Mouse (Mus musculus) brown adipose tissue, adult 24 weeks (tissue): ENCODE data around the gene Tmem189. TPM values are rescaled to one million over a fixed set of nuclear protein-coding genes. Genes with fewer than 3 reads are reported as not detected.

Experiments
- H3K27ac ChIP-seq: fragments of 200-500 bp; replicated peaks from 2 replicates; pipeline ENCODE4 v1.5.1; 2012; ENCODE audit warnings: low read depth, mild to moderate bottlenecking, low read length
- H3K4me1 ChIP-seq: fragments of 200-500 bp; 2 replicates; pipeline ENCODE4 v1.6.1; 2012; ENCODE audit warnings: low read length, mixed read lengths; ENCODE audit not compliant: control insufficient read depth, insufficient read depth, insufficient read length
- H3K4me3 ChIP-seq: fragments of 200-500 bp; 2 replicates; pipeline ENCODE4 v1.5.1; 2012; ENCODE audit warnings: low read depth, mild to moderate bottlenecking, low read length, moderate library complexity; ENCODE audit not compliant: insufficient read depth
- polyA plus RNA-seq: library from polyadenylated mRNA; stranded (reverse); fragments of >200 nt; gene quantifications from 2 replicates; pipeline ENCODE4 v1.2.4, GENCODE M21; 2012; ENCODE audit not compliant: missing spikeins, insufficient read depth, insufficient read length

The Tmem189 gene
- polyA plus RNA-seq, 1 experiment = 19.3 TPM

DNA sequence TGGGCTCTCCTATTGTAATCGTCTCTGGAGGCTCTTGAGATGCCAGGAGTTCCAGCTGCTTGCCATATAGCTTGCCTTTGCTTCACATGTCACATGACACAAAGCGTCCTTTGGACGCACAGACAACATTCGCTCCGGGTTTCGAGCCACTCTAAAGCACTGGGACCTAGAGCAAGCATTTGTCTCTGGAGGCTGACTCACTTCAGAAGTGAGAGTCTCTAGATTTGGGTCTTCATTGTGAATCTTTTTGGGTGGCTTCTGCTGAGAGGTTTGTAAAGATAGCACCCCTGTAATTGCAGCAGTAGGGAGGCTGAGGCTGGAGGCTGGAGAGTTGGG is 56.1 kb downstream of the Tmem189 start:
- H3K4me3 ChIP-seq = no peak overlapping the region
- peaks cover 23% of the 10 kb centered on the region for H3K4me1 ChIP-seq
- H3K27ac ChIP-seq = 0 out of 2 replicates have a peak overlapping the region, but pooled peaks have one; percentile 6

DNA sequence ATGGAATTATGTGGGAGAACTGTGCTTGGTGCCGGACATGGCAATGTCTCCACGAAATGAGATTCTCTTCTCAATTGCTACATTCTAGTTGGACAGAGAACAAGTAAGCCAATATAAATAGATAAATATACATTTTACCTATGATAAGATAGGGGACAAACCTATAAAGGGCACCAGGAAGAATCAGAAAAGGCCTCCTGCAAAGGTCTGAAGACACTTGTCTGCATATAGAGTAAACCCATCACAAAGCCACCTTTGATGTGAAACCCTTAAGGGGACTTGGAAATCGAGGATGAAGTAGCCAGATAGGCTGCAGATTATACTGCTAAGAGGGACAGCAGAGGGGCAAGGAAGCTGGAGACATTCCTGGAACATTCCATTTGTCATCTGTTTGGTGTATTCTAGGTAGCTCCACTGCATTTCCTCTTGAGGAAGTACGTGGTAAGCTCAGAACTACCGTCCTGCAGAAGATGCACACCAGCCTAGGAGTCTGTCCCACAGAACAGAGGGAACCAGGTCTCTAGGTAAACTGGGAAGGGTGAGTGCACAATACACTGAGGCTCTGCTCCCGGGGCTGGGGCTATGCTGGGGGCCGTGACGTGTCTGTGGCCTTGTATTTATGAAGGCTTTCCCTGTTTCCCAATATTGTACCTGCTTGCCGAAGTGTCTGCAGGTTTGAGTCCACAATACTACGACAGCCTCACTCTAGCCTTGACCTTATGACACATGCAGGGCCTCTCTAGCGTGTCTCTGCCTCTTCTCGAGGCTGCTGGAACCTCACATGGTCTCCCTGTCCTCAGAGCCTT is 56.7 kb downstream of the Tmem189 start:
- Histone ChIP-seq H3K4me1 (peaks cover 23% of the 10 kb centered on the region), H3K27ac (peak overlapping the region; percentile 90), H3K4me3 (peak overlapping the region; percentile 69)

- peaks cover 23% of the 10 kb centered on the region for H3K4me1 ChIP-seq
Observed at GRCm38 (mm10) chr2:167631591-167632448, 57.8 kb downstream of the Tmem189 start, which contains the start of gene Ube2v1. Ube2v1 (minus strand) TSS chr2:167632095.

GRCm38 (mm10) chr2:167631181-167631590 is 58.4 kb downstream of the Tmem189 start:
- H3K27ac ChIP-seq = peak overlapping the region; percentile 35; the same call in 1 of the 2 replicates

More at GRCm38 (mm10) chr2:167631591-167632448, 57.8 kb downstream of the Tmem189 start, which contains the start of gene Ube2v1:
- Histone ChIP-seq H3K4me3 (peak within 1 kb of the TSS; percentile 80), H3K27ac (peak within 1 kb of the TSS; percentile 94)

GRCm38 (mm10) chr2:167630421-167630820 is 59.2 kb downstream of the Tmem189 start:
- Histone ChIP-seq H3K4me3 (peak overlapping the region; percentile 80), H3K27ac (no peak overlapping the region), H3K4me1 (peaks cover 28% of the 10 kb centered on the region)

More at GRCm38 (mm10) chr2:167631181-167631590, 58.4 kb downstream of the Tmem189 start:
- Histone ChIP-seq H3K4me1 (peaks cover 23% of the 10 kb centered on the region), H3K4me3 (peak overlapping the region; percentile 80)

DNA sequence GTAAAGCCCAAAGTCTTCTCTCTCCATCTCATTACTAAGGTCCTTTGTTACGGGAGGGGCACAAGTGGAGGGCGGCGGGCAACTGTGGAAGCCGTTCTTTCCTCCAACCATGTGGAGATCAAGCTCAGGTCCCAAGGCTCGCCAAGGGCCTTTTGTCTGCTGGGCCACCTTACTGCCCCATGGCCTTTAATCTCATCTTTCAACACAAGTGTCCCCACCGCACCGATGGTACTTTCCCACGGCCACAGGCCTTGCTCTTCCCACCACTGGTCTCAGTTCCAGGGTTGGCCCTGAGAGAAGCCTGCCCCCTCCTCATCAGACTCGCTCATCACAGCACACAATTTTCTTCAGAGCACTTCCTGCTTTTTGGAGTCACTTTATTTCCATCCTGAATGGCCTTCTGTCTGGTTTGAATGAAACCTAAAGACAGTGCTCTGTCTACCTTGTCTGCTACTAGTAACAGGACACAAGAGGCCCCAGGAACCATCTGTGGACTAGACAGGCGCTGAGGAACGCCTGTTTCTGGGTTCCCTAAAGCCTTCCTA is 59.9 kb downstream of the Tmem189 start:
- H3K4me1 ChIP-seq = peaks cover 29% of the 10 kb centered on the region
- H3K27ac ChIP-seq = no peak overlapping the region
- H3K4me3 ChIP-seq = no peak overlapping the region

- peaks cover 32% of the 10 kb centered on the region for H3K4me1 ChIP-seq
- H3K27ac ChIP-seq = no peak overlapping the region
Observed at GRCm38 (mm10) chr2:167628872-167629271, 60.8 kb downstream of the Tmem189 start.

DNA sequence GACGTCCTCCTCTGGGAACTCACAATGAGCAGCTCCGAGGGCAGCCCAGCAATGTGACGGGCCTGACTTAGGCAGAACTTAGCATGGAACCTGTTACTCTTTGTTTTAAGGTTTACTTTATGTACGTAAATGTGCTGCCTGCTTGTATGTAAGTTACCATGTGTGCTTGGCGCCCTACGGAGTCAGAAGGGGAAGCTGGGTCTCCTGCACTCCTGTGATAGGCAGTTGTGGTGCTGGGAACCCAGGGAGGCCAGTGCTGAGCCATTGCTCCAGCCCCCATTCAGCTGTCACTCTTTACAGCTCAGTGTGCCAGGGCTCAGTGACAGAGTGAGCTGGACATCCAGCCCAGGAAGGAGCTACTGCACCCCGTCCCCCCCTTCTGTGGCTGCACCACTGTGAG is 62.6 kb downstream of the Tmem189 start:
- H3K4me3 ChIP-seq = no peak overlapping the region
- H3K4me1 ChIP-seq = peaks cover 33% of the 10 kb centered on the region
- H3K27ac ChIP-seq = no peak overlapping the region

More at GRCm38 (mm10) chr2:167628872-167629271, 60.8 kb downstream of the Tmem189 start:
- no peak overlapping the region for H3K4me3 ChIP-seq

- Histone ChIP-seq H3K4me3 (no peak overlapping the region), H3K27ac (no peak overlapping the region; the same call in 1 of the 2 replicates), H3K4me1 (peaks cover 43% of the 10 kb centered on the region)
Observed at GRCm38 (mm10) chr2:167625670-167626069, 64.0 kb downstream of the Tmem189 start.

DNA sequence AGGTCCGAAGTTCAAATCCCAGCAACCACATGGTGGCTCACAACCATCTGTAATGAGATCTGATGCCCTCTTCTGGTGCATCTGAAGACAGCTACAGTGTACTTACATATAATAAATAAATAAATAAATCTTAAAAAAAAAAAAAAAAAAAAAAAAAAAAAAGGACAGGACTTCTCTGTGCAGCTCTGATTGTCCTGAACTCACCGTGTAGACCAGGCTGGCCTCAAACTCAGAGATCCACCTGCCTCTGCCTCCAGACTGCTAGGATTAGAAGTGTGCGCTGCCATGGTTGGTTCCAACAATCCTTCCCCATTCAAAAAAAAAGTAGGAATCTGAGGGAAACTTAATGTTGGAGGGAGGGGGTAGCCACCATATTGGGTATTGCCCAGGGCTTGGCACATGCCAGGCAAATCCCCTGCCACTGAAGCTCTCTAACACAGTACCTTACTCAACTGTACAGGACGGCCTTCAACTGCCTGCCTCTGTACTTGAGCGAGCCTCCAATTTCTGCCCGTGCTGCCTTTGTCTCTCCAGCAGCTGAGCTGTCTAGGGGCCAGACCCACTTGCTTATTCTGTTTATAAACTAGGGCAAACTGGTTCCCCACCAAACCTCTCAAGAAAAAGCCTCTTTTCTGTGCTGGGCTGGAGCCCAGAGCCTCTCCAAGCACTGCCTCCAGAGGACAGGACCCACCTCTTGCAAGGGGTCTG is 65.1 kb downstream of the Tmem189 start:
- Histone ChIP-seq H3K4me3 (no peak overlapping the region), H3K27ac (no peak overlapping the region), H3K4me1 (peaks cover 34% of the 10 kb centered on the region)

DNA sequence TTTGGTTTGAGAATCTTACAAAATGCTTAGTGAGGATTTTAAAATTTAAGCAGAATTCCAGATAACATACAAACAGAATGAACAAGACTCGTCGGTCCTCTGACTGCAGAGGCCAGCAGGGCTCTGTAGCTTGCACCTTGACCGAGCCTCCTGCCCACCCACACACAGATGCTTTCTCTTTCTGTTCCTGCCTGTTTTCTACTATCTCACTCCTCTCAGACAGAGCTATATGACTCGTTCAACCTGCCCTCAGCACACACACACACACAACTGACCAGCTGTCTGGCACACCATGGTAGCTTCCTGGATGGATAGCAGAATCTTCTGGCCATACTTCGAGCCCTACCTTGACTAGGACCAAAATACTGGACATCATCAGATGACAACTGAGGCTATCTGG is 66.7 kb downstream of the Tmem189 start:
- Histone ChIP-seq H3K4me1 (peaks cover 27% of the 10 kb centered on the region), H3K4me3 (no peak overlapping the region), H3K27ac (no peak overlapping the region)

DNA sequence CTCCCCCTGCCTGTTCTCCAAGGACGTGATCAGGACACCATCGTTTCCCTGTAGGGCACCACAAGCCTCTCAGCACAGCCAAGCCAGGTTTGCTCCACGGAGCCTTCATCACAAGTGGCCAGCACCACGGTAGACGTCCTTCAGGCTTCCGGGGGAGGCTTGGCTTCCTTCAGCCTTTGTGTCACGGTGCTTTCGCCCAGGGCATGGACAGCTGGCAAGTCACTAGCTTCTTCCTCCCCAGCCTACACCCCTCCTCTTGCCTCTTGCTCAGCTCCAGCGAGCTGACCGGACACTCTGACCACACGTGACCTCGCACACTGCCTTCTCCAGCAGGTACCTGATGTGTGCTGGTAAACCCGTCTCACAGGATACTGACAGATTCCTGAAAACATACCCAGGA is 67.3 kb downstream of the Tmem189 start:
- Histone ChIP-seq H3K27ac (no peak overlapping the region), H3K4me3 (no peak overlapping the region), H3K4me1 (peaks cover 27% of the 10 kb centered on the region)

DNA sequence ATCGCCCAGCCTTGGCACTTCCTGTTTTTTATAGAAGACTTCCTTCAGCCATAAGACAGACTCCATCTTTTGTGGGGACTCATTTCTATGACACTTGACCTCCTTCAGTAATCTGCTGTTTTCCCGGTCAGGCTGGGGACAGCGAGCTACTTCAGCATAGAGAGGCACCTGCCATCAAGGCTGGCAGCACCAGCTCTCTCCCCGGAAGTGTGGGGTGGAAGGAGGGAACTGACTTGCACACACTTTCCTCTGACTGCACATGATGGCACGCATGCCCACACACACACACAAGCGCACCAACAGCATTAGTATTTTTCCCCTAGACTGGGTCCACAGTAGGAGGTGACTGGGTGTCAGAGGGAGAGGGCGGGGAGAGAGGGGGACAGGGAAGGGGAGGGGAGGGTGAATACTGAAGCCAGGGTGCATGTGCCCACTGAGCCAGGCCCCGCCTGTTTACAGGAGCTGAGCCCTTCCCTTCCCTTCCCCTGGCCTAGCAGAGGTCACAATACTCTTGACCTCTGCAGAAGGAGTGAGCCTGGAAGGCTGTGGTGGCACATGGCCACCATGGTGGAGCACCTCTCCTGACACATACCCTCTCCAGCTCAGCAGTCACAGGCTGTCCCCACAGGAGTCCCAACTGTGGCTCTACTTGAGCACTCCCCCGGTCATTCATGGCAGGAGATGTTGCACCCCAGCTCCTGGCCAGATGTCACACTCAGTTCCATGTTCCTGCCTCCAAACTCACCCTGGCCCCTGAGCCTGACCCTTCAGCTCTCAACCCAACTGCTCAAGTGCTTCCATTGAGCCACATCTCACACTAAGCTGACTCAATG is 68.2 kb downstream of the Tmem189 start:
- no peak overlapping the region for H3K27ac ChIP-seq
- no peak overlapping the region for H3K4me3 ChIP-seq
- peaks cover 27% of the 10 kb centered on the region for H3K4me1 ChIP-seq

- Histone ChIP-seq H3K4me1 (peaks cover 17% of the 10 kb centered on the region), H3K27ac (no peak overlapping the region)
Observed at GRCm38 (mm10) chr2:167617472-167617871, 72.2 kb downstream of the Tmem189 start.

More at GRCm38 (mm10) chr2:167617472-167617871, 72.2 kb downstream of the Tmem189 start:
- H3K4me3 ChIP-seq = no peak overlapping the region
